Mouse (Mus musculus) gastrocnemius, adult 18-20 months (tissue): ENCODE data around the gene Zfp184. TPM values are rescaled to one million over a fixed set of nuclear protein-coding genes. Genes with fewer than 3 reads are reported as not detected.

ENCODE experiments used
- microRNA-seq: library from miRNA; unstranded; fragments of <30 nt; microRNA quantifications from one replicate; pipeline ENCODE4 v1.2.0, GENCODE M21; 2021
- total RNA-seq, 2 experiments: library from RNA; stranded (reverse); gene quantifications; 2 replicates each; pipeline ENCODE4 v1.2.3; 2021

Gene Zfp184
- total RNA-seq, 2 experiments from 2014 or later = 0.48 to 0.69 TPM

Small RNAs within 50 kb of the gene (microRNA-seq; reads per million reads assigned to microRNA genes)
- gene Gm44456 (2.0 reads per million), gene Mir1983 (11.6 reads per million, percentile 27 among the genes with 10 or more reads in this experiment)

Other genes with a start within 250 kb of the Zfp184 start
- gene Olfr1359, start 247.0 kb upstream of the Zfp184 start, total RNA-seq = not detected
- gene Hist1h2bl, start 229.0 kb upstream of the Zfp184 start, total RNA-seq = 1 to 10 TPM; 3.4 to 3.7 TPM
- gene Hist1h2ai, start 228.7 kb upstream of the Zfp184 start, total RNA-seq = 1 to 10 TPM in 1 of 2 experiments, not detected in 1; 1.5 TPM
- 1 to 10 TPM in 1 of 2 experiments, not detected in 1; 2.3 TPM for gene Hist1h3h, start 227.4 kb upstream of the Zfp184 start, total RNA-seq
- not detected for gene Hist1h2bm, start 223.1 kb upstream of the Zfp184 start, total RNA-seq
- under 1 TPM; 0.43 to 0.59 TPM for gene Hist1h4j, start 210.0 kb upstream of the Zfp184 start, total RNA-seq
- 10 to 100 TPM; 15.2 to 22.0 TPM for gene Hist1h4k, start 194.6 kb upstream of the Zfp184 start, total RNA-seq
- gene Hist1h2ak, start 191.3 kb upstream of the Zfp184 start, total RNA-seq = not detected
- 1 to 10 TPM in 1 of 2 experiments, not detected in 1; 1.1 TPM for gene Hist1h2bn, start 191.0 kb upstream of the Zfp184 start, total RNA-seq
- gene Hist1h1b, start 164.5 kb upstream of the Zfp184 start, total RNA-seq = under 1 TPM; 0.32 to 0.52 TPM
- gene Hist1h3i, start 161.7 kb upstream of the Zfp184 start, total RNA-seq = 10 to 100 TPM; 12.0 to 12.2 TPM
- not detected for gene Hist1h2an, start 157.9 kb upstream of the Zfp184 start, total RNA-seq
- gene Hist1h2bp, start 157.6 kb upstream of the Zfp184 start, total RNA-seq = not detected
- 10 to 100 TPM; 14.4 to 17.7 TPM for gene Hist1h2bq, start 134.9 kb upstream of the Zfp184 start, total RNA-seq
- gene Hist1h2ao, start 134.6 kb upstream of the Zfp184 start, total RNA-seq = 1 to 10 TPM; 3.1 to 3.5 TPM
- 10 to 100 TPM; 46.0 to 49.7 TPM for gene Hist1h4m, start 133.3 kb upstream of the Zfp184 start, total RNA-seq
- 1 to 10 TPM; 5.3 to 9.1 TPM for gene Hist1h4n, start 112.9 kb upstream of the Zfp184 start, total RNA-seq
- gene Hist1h2ap, start 111.6 kb upstream of the Zfp184 start, total RNA-seq = not detected
- 10 to 100 TPM; 14.3 to 17.8 TPM for gene Hist1h2br, start 111.4 kb upstream of the Zfp184 start, total RNA-seq
- gene Pom121l2, start 36.1 kb downstream of the Zfp184 start, total RNA-seq = not detected
- gene Prss16, start 64.6 kb downstream of the Zfp184 start, total RNA-seq = not detected
- gene Hist1h2ah, start 90.5 kb downstream of the Zfp184 start, total RNA-seq = 1 to 10 TPM; 1.6 to 2.2 TPM
- gene Hist1h2bk, start 90.8 kb downstream of the Zfp184 start, total RNA-seq = 1 to 10 TPM; 2.1 to 3.6 TPM
- gene Hist1h4i, start 96.3 kb downstream of the Zfp184 start, total RNA-seq = 10 to 100 TPM; 27.1 to 27.8 TPM
- 1 to 10 TPM; 2.5 to 2.9 TPM for gene Hist1h2ag, start 97.8 kb downstream of the Zfp184 start, total RNA-seq
- gene Hist1h2bj, start 98.1 kb downstream of the Zfp184 start, total RNA-seq = 1 to 10 TPM; 2.4 to 2.7 TPM
- gene Vmn1r188, start 139.3 kb downstream of the Zfp184 start, total RNA-seq = not detected
- not detected for gene Vmn1r189, start 160.7 kb downstream of the Zfp184 start, total RNA-seq
- not detected for gene Vmn1r191, start 238.9 kb downstream of the Zfp184 start, total RNA-seq
- gene Vmn1r192, start 246.0 kb downstream of the Zfp184 start, total RNA-seq = not detected